Mouse (Mus musculus) midbrain, embryonic 14.5 days (tissue): ENCODE measurements around the gene Dab2ip. TPM values are rescaled to one million over a fixed set of nuclear protein-coding genes. Genes with fewer than 3 reads are reported as not detected.

Experiments used
- ATAC-seq: fragments of 200-750 bp; cut with Nextera tagmentation; 2 replicates; pipeline ENCODE4 v1.8.0; 2017; ENCODE audit warnings: moderate number of reproducible peaks, moderate library complexity; ENCODE audit not compliant: low FRiP score, low TSS enrichment
- DNase-seq: peaks from one replicate; pipeline ENCODE4 v3.0.0-alpha.2; 2015
- H3K27ac ChIP-seq: fragments of 300-500 bp; sonication (generic); replicated peaks from 2 replicates; pipeline ENCODE4 v1.5.1; 2014; ENCODE audit warnings: mild to moderate bottlenecking, low read depth, low read length, moderate library complexity
- H3K27me3 ChIP-seq: fragments of 300-500 bp; sonication (generic); 2 replicates; pipeline ENCODE4 v1.6.1; 2014; ENCODE audit warnings: low read length, control low read depth, mixed read lengths; ENCODE audit not compliant: control insufficient read depth, insufficient read depth
- H3K36me3 ChIP-seq: fragments of 300-500 bp; sonication (generic); 2 replicates; pipeline ENCODE4 v1.6.1; 2014; ENCODE audit warnings: low read length, control low read depth; ENCODE audit not compliant: control insufficient read depth, insufficient read depth
- H3K4me1 ChIP-seq: fragments of 300-500 bp; sonication (generic); 2 replicates; pipeline ENCODE4 v1.6.1; 2014; ENCODE audit warnings: mild to moderate bottlenecking, antibody characterized with exemption, low read length, control low read depth; ENCODE audit not compliant: control insufficient read depth, insufficient read depth
- H3K4me2 ChIP-seq: fragments of 300-500 bp; sonication (generic); 2 replicates; pipeline ENCODE4 v1.6.1; 2014; ENCODE audit warnings: mild to moderate bottlenecking, low read length, moderate library complexity
- H3K4me3 ChIP-seq: fragments of 300-500 bp; sonication (generic); replicated peaks from 2 replicates; pipeline ENCODE4 v1.5.1; 2014; ENCODE audit warnings: low read depth, low read length
- H3K9ac ChIP-seq: fragments of 300-500 bp; sonication (generic); replicated peaks from 2 replicates; pipeline ENCODE4 v1.6.1; 2014; ENCODE audit warnings: mild to moderate bottlenecking, low read length, moderate library complexity
- H3K9me3 ChIP-seq: fragments of 300-500 bp; sonication (generic); 2 replicates; pipeline ENCODE4 v1.6.1; 2016; ENCODE audit warnings: low read length, control low read depth, mixed read lengths; ENCODE audit not compliant: control insufficient read depth
- whole genome bisulfite sequencing: fragments of 180-500 bp; shearing (Covaris S2); extraction: QIAGEN DNeasy Blood & Tissue Kit; methylation state at CpG from one replicate; pipeline ENCODE4 v1.1.7; 2014; 5-methylcytosine and 5-hydroxymethylcytosine counted together
- polyA plus RNA-seq: library from polyadenylated mRNA; unstranded; fragments of >200 nt; fragmentation: Nextera tagmentation; extraction: Ambion mirVana; gene quantifications from 2 replicates; pipeline ENCODE4 v1.2.1, GENCODE M21; 2014

Gene Dab2ip
- polyA plus RNA-seq, 1 experiment from 2014 or later = 46.4 TPM

DNA sequence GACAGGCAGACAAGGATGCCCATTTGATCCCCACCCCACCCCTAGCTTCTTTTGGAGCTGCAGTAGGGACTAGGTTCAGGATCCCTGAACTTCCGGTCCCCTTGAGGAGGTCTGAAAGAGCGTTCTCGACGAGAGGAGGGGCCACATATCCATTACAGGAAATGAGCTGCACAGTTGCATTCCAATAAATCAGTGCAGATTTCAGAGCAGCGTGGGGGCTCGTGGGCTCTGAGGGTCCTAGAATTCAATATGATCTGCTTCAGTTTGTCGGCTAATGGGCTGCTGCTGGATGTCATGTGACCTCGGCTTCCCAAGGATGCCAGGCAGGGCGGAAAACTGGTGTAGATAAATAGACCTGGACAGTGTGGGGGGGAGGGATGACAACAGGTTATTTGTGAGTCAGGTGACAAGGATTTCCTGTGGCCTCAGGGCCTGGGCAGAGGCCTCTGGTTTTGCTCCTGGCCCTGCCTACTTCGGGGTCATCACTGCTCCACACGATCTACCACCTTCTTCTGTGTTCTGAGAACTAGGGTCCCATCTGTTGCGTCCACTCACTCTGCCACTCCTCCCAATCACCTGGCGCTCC, 181.7 kb downstream of the Dab2ip start:
- Histone ChIP-seq H3K36me3 (no peaks in the 10 kb centered on the region), H3K27ac (no peak overlapping the region), H3K4me1 (no peaks in the 10 kb centered on the region), H3K4me2 (no peak overlapping the region), H3K9ac (no peak overlapping the region), H3K9me3 (no peaks in the 10 kb centered on the region), H3K4me3 (no peak overlapping the region), H3K27me3 (no peaks in the 10 kb centered on the region)
- WGBS = 83% methylated on average over 13 of the region's 13 CpGs
- no peak for ATAC-seq
- no peak for DNase-seq

DNA sequence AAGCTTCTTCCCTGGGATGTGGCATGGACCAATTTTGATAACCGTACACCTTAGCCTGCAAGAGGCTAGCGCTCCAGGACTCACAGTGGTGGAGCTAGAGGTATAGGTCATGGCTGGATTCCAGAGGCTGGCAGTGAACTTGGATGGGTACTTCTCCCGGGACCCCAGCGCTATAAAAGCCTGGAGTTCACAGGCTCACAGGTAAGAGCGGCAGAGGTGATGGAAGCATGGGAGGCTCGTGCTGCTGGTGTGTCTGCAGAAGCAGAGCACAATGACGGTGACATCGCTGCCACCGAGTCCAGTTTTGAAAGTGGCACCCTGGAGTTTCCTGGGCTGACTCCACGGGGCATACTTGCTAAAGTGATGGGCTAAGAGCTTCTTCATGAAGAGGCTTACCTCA, 187.8 kb downstream of the Dab2ip start:
- H3K27me3 ChIP-seq = no peaks in the 10 kb centered on the region
- H3K9ac ChIP-seq = no peak overlapping the region
- H3K36me3 ChIP-seq = no peaks in the 10 kb centered on the region
- H3K4me1 ChIP-seq = peaks cover 9% of the 10 kb centered on the region; the same call in 1 of the 2 replicates
- ATAC-seq (no peak), DNase-seq (no peak)
- H3K4me2 ChIP-seq = no peak overlapping the region
- no peaks in the 10 kb centered on the region for H3K9me3 ChIP-seq
- no peak overlapping the region for H3K27ac ChIP-seq
- 87% methylated on average over 10 of the region's 10 CpGs for WGBS
- no peak overlapping the region for H3K4me3 ChIP-seq

- WGBS = 53% methylated on average over 5 of the region's 7 CpGs
- no peak for ATAC-seq
These were observed 188.6 kb downstream of the Dab2ip start for GRCm38 (mm10) chr2:35746638-35747037.

GRCm38 (mm10) chr2:35747371-35748035, 189.4 kb downstream of the Dab2ip start:
- Histone ChIP-seq H3K9me3 (no peaks in the 10 kb centered on the region), H3K27ac (no peak overlapping the region), H3K4me2 (no peak overlapping the region), H3K9ac (no peak overlapping the region), H3K36me3 (no peaks in the 10 kb centered on the region), H3K4me1 (peaks cover 9% of the 10 kb centered on the region; the same call in 1 of the 2 replicates), H3K27me3 (no peaks in the 10 kb centered on the region), H3K4me3 (no peak overlapping the region)
- ATAC-seq = no peak
- DNase-seq = no peak
- WGBS = 73% methylated on average over 12 of the region's 12 CpGs

More at GRCm38 (mm10) chr2:35746638-35747037, 188.6 kb downstream of the Dab2ip start:
- H3K27ac ChIP-seq = no peak overlapping the region
- no peaks in the 10 kb centered on the region for H3K36me3 ChIP-seq
- no peak overlapping the region for H3K4me2 ChIP-seq
- no peaks in the 10 kb centered on the region for H3K27me3 ChIP-seq
- H3K4me1 ChIP-seq = peaks cover 9% of the 10 kb centered on the region; the same call in 1 of the 2 replicates
- H3K4me3 ChIP-seq = no peak overlapping the region
- no peak overlapping the region for H3K9ac ChIP-seq
- DNase-seq = no peak
- H3K9me3 ChIP-seq = no peaks in the 10 kb centered on the region

- H3K9ac ChIP-seq = no peak overlapping the region
- no peaks in the 10 kb centered on the region for H3K27me3 ChIP-seq
- no peak overlapping the region for H3K4me2 ChIP-seq
- H3K9me3 ChIP-seq = no peaks in the 10 kb centered on the region
- peaks cover 9% of the 10 kb centered on the region; the same call in 1 of the 2 replicates for H3K4me1 ChIP-seq
- no peak overlapping the region for H3K4me3 ChIP-seq
- no peak overlapping the region for H3K27ac ChIP-seq
- DNase-seq (no peak), ATAC-seq (no peak)
- WGBS = 76% methylated on average over 7 of the region's 7 CpGs
- H3K36me3 ChIP-seq = no peaks in the 10 kb centered on the region
These were observed 192.6 kb downstream of the Dab2ip start for GRCm38 (mm10) chr2:35750533-35751141.

DNA sequence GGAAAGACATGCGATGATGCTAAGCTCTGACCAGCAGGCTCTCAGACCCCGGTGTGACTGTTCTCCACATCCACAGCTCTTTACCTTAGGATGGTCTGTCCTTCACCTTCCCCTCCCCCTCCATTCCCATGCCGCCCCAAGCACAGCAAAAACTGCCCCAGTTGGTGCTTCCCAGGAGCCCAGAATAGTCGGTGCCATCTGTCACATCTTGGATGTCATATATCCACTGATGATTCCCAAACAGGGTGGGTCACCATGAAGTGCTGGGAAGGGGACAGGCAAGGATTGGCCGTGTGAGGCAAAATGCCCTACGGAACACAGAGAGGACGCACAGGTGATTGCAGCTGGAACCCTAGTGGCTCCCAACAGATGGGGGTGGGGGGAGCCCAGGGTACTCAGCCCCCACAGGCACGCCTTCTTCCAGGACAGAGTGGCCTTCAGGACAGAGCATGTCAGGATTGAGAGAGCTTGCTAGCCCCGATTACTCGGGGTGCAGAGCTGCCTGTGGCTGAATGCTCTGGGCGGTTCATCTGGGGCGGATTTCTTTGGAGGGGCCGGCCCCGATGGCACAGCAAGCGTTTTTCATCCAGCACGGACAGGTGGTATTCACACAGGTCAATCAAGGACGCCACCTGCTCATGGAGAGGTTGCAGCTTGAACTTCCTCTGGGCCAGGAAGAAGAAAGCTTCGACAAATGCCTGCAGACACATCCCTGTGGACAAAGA, 193.9 kb downstream of the Dab2ip start:
- WGBS = 83% methylated on average over 18 of the region's 18 CpGs
- Histone ChIP-seq H3K9me3 (no peaks in the 10 kb centered on the region), H3K4me3 (no peak overlapping the region), H3K4me2 (no peak overlapping the region), H3K36me3 (no peaks in the 10 kb centered on the region), H3K27me3 (no peaks in the 10 kb centered on the region), H3K4me1 (peaks cover 9% of the 10 kb centered on the region; the same call in 1 of the 2 replicates), H3K27ac (no peak overlapping the region), H3K9ac (no peak overlapping the region)
- DNase-seq (no peak), ATAC-seq (no peak)

- H3K4me2 ChIP-seq = no peak overlapping the region
- H3K27me3 ChIP-seq = no peaks in the 10 kb centered on the region
- no peak overlapping the region for H3K9ac ChIP-seq
- 76% methylated on average over 7 of the region's 7 CpGs for WGBS
- no peak overlapping the region for H3K27ac ChIP-seq
- no peak overlapping the region for H3K4me3 ChIP-seq
- H3K4me1 ChIP-seq = peaks cover 4% of the 10 kb centered on the region
- no peak for DNase-seq
- no peaks in the 10 kb centered on the region for H3K36me3 ChIP-seq
- no peak for ATAC-seq
- H3K9me3 ChIP-seq = no peaks in the 10 kb centered on the region
These were observed 198.4 kb downstream of the Dab2ip start for GRCm38 (mm10) chr2:35756467-35756866.

- DNase-seq = no peak
- no peak overlapping the region for H3K4me3 ChIP-seq
- H3K27me3 ChIP-seq = no peaks in the 10 kb centered on the region
- WGBS = 75% methylated on average over 8 of the region's 8 CpGs
- no peaks in the 10 kb centered on the region for H3K9me3 ChIP-seq
- H3K4me1 ChIP-seq = peaks cover 4% of the 10 kb centered on the region
- 0 out of 2 replicates have a peak overlapping the region, but pooled peaks have one; percentile 42 for H3K27ac ChIP-seq
- no peak overlapping the region for H3K4me2 ChIP-seq
- no peak for ATAC-seq
- no peak overlapping the region for H3K9ac ChIP-seq
- no peaks in the 10 kb centered on the region for H3K36me3 ChIP-seq
These were observed 202.3 kb downstream of the Dab2ip start for GRCm38 (mm10) chr2:35760352-35760751.
